Mouse (Mus musculus) naive thymus-derived CD4-positive, alpha-beta T cell, adult 2 months (primary cell): ENCODE results near the gene Ppt1.
"Not testable (repeated sequence)": the region's sequence is repeated elsewhere in the genome, so short reads cannot be mapped to it uniquely, and the experiment has no call there.

Experiments used
- DNase-seq: peaks from one replicate; pipeline ENCODE4 v3.0.0-alpha.2; 2011; ENCODE audit warnings: low read depth

Ppt1 gene

GRCm38 (mm10) chr4:122835530-122836402 is at the start of gene Ppt1:
Ppt1 (plus strand) TSS chr4:122836242.
- DNase-seq: peak; percentile 93

GRCm38 (mm10) chr4:122789335-122790089 is 46.5 kb upstream of the Ppt1 start:
- no peak for DNase-seq

DNA sequence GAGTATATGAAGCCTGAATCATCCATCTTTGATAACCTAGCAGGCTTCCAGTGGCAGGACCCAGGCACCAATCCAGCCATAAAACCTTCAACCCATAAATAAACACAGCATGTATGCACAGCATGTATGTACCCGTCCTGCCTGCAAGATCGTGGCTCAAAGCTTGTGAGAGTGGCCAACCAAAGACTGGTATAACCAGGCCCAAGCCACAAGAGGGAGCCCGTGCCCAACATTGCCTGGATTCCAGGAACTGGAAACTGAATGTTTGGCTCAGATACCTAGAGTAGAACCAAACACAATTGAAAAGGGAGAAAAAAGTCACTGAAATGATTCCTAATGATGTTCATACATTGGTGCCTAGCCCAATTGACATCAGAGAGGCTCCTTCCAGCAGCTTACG is 27.9 kb upstream of the Ppt1 start:
- peak; percentile 79 for DNase-seq

DNA sequence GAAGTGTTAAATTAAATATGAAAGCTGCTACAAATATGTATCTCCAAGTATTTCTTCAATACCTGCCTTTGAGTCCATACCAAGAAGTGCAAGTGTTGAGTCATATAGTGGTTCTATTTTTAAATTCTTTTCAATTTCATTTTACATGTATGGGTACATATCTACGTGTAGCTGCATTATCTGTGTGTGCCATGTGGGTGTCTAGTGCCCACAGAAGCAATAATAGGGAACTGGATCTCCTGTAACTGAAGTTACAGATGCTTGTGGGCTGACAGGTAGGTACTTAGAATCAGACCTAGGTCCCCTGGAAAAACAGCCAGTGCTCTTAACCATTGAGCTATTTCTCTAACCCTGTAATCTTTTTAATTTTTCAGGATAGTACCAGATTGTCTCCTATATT is 24.9 kb upstream of the Ppt1 start:
- no peak for DNase-seq

DNA sequence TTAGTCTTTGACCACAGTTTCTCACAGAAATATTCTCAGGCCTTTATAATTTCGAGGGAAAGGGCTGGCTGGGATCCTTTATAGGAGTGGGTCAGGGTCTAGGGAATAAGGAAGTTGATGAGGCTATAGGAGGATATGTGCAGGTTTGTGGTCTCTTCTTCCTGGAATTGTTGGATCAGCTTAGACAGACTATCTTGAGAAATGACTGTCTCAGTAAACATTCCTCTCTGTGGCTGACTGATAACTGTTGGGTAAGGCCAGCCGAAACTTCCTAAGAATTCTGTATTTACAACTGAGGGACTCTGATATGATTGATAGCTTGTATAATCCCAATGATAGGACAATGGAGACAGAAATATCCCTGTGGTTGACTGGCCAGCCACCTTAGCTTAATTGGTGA is 24.2 kb upstream of the Ppt1 start:
- DNase-seq: no peak

DNA sequence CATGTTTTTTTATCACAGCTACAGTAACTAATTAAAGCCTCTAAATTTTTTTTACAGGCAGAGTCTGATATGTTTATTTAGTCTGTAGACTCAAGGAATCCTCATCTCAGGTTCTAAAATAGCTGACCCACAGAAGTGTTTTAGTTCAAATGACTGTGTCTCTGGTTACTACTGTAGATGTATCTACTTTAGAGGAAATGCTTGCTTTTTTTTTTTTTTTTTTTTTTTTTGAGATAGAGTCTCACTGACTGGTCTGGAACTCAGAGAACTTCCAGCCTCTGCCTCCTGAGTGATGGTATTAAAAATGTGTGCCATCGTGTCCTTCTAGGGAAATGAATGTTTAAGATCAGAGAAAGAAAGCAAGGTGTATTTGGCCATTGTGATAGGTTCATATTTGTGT is 19.8 kb upstream of the Ppt1 start:
- DNase-seq: no peak

- not testable (repeated sequence) for DNase-seq
Measured at GRCm38 (mm10) chr4:122820941-122821340, 15.1 kb upstream of the Ppt1 start.

DNA sequence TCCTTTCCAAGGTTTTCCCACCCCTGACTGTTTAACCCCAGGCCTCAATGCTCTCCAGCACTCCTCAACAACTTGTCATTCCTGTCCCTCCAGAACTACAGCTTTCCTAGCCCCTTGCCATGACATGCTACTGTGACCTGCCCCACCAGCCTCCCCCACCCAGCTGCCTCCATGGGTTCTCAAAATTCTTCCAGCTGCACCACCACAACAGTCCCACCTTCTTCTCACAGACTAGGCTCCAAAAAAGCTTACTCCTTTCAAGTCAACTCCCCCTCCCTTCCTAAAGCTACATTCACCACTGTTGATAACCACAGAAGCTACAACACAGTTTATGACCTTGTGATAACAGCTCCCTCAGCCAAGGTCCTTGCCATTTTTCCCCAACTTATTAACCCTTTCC is 8.4 kb upstream of the Ppt1 start:
- no peak for DNase-seq

DNA sequence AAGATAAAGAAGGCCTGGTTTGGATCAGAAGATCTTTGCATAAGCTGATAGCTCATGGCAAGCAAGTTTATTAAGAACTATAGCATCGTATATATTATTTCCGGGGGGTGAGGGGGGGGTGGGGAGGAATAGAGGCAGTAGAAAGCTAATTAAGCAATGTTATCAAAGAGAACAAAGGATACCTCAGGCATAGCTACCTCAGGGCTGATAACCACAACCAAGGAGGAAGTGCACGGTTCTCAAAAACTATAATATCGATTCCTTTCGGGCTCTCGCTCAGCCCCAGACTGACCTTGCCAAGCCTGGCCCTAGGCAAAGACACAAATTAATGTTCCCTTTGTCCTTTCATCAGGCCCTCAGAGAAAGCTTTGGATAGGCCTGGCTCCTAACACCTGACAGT is 6.7 kb upstream of the Ppt1 start:
- DNase-seq: no peak

DNA sequence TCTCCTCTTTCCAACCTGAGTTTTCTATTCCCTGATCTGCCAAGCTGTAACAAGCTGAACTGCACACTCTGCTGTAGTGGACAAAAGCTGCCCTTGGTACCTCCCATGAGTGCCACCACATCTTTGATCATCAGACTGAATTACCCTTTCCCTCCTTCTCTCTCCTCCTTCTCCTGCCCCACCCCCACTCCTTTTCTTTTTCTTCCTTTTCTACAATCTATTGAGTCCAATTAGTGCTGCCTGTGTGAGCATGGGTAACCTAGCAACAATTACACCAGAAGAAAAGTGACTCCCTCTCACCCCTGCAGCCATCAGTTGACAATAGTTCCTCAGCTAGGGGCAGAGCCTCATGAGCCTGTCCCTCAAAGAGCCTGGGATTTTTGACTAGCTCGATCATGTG is 4.2 kb upstream of the Ppt1 start:
- no peak for DNase-seq

DNA sequence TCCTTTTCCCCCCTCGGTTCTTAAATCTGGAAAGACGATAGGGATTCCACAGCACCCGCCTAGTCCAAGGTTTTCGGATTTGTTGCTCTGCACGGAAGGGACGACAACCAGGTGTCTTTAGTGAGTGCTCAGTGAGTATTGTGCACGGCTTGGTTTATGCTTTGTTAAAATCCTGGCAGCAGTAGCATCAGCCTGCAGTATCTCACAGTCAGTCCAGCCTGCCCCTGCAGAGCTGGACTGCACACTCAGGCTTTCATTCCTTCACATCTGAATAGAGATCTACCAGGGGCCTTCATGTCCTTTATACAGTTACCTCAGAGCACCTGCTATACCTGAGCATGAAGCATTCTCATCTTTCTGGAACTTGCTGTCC is 347 bp downstream of the Ppt1 start:
- no peak for DNase-seq

DNA sequence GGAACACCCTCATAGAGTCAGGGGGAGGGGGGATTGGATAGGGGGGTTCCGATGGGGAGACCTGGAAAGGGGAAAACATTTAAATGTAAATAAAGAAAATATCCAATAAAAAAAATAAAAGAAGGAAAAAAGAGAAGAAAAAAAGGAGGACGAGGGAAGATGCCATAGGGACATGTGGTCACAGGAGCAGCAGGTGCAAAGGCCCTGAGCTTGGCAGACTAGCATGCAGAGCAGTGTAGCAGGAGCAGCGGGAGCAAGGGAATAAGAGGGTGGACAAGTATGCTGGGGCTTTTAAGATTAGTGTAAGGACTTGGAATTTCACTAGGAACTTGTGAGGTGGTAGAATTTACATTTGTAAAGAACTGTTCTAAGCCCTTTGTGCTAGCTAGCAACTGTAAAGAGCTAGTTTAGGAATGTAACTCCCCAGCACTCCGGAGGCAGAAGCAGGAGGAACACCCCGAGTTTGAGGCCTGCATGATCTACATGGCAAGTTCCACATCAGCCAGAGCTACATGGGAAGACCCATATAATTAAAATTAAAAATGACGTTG is 1.2 kb downstream of the Ppt1 start:
- no peak for DNase-seq

- no peak for DNase-seq
Measured at GRCm38 (mm10) chr4:122837994-122838393, 2.0 kb downstream of the Ppt1 start.

DNA sequence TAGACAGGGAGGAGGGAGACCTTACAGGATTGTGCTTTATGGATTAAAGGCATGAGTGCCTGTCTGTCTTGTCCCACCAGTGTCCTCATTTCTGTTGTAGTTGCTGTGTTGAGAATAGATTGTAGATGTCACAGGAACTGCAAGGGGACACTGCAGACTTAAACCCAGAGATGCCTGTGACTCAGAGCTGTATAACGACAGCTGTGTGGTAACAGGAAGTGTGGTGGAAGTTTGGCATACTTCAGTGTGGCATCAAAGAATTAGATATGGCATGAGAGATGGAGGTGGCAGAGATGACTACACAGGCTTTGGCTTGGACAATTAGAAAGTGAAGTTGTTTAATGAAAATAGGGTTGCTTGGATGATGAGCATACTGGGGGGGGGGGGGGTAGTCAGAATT is 2.4 kb downstream of the Ppt1 start:
- DNase-seq: peak; percentile 43

DNA sequence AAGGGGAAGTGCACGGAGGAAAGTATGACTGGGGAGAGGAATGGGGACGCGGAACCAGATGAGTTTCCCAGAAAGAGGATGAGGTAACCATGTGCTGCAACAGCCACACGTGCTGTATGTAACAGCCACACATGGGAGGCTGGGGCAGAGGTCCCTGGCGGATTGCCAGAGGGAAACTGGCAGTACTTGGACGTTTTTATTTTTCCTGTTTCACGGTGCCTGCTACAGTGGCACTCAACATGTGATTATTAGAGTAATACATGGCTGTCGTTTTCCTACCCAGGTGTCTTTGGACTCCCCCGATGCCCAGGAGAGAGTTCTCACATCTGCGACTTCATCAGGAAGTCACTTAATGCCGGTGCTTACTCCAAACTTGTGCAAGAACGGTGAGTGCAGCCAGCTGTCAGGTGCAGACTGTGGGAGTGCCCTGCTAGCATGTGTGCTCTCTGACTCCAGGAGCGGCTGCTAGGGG is 12.1 kb downstream of the Ppt1 start:
- DNase-seq: no peak

GRCm38 (mm10) chr4:122851535-122851934 is 15.5 kb downstream of the Ppt1 start:
- no peak for DNase-seq

DNA sequence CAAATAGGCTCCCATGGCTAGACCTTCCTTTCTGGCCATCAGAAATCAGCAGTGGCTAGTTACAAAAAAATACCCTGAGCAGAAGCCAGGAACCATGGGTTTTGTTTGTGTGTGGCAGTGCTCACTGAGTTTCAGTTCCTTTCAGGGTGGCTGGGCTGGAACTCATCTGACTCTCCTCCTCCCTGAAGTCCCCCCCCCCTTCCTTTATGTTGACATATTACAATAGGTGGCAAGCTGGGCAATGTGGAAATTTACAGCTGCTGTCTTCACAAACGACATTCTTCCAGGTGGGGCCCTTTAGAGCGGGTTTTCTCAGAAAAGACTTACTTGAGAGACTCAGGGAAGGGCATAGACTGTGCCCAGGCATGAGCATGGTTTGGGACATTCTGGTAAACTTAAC is 17.6 kb downstream of the Ppt1 start:
- no peak for DNase-seq

DNA sequence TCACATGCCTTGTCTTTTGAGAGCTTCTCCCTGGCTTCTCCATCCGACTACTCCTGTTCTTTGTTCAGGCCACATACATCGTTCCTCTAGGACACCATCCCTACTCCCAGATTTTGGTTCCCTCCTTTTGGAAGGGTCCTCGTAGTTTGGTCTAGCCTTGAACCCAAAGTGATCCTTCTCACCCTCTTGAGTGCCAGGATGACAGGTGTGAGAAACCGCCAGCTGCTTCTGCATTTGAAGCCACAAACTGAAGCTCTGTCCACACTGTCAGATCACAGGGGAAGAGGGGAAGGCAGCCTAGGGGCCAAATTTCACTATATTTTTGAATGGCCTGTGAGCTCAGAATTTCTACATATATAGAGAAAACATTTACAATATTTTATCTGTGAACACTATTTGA is 18.7 kb downstream of the Ppt1 start:
- DNase-seq: no peak

GRCm38 (mm10) chr4:122857909-122858308 is 21.9 kb downstream of the Ppt1 start:
- peak; percentile 36 for DNase-seq

GRCm38 (mm10) chr4:122859096-122859674 is 23.1 kb downstream of the Ppt1 start:
- no peak for DNase-seq

GRCm38 (mm10) chr4:122861836-122862235 is 25.8 kb downstream of the Ppt1 start:
- no peak for DNase-seq

- no peak for DNase-seq
Measured at GRCm38 (mm10) chr4:122868041-122868440, 32.0 kb downstream of the Ppt1 start.

DNA sequence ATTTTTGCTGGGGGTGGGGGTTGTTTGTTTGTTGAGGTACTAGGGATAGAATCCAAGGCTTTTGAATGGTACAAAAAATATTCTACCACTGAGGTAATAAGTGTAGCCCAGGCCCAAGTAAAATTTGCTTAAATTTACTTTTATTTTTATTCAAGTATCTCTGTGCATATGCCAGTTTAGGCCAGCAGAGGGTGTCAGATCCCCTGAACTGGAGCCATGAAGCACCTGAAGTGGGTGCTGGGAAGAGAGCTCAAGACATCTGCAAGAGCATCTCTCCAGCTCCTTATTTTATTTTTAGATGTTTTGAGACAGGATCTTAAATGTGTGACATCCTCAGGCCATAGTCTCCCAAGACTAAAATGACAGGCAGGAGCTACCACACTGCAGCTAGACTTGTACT is 34.0 kb downstream of the Ppt1 start:
- peak; percentile 75 for DNase-seq
